Mouse (Mus musculus) spleen, embryonic (tissue): ENCODE measurements at regions not wholly inside any gene's neighbourhood (a gene's known extent, or its start where the extent isn't known, plus 50 kb on each side); places are given as distances from the start of the nearest gene placed in this dataset.

Experiments
- CTCF ChIA-PET: fragments of 350-600 bp; sonication (Branson Sonifier 250); formaldehyde crosslinking; loops from one replicate; lab custom pipeline; 2022; lab: Charles Lee

DNA sequence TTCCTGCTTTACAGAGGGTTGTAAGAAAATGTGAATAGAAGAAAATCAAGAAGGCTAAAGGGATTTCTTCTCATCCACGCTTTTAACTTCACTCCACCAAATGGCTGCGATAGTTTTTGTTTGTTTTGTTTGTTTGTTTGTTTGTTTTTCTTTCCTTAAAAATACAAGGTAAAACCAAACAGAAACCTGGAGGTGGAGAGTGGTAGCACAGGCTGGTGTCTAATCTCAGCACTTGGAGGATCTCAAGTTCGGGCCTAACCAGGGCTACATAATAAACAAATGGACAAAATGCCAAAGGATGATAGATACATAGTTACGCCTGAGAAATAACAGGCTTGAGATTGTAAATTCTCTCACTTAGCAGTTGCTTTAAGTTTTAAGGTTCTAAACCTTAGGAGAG, 50.8 kb upstream of the Mboat1 start:
- CTCF ChIA-PET: no interaction called here

DNA sequence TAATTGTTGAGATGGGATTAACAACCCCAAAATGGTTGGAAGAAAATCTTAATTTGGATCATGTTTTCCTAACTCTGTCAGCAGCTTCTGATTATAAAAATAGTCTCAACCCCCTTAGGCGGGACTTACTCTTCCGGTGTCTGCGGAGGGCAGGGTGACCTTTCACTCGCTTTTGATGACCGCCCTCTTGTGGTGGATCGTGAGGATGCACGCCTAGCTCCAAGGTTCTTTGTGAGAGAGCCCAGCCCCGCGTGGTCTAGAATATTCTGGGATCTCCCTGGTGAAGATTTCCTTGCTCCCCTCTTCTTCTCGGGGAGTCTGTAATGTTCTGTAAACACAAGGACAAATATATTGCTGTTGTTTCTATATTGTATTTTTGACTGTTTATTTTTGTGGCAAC, 51.3 kb upstream of the Mboat1 start:
- CTCF ChIA-PET: no interaction called here

DNA sequence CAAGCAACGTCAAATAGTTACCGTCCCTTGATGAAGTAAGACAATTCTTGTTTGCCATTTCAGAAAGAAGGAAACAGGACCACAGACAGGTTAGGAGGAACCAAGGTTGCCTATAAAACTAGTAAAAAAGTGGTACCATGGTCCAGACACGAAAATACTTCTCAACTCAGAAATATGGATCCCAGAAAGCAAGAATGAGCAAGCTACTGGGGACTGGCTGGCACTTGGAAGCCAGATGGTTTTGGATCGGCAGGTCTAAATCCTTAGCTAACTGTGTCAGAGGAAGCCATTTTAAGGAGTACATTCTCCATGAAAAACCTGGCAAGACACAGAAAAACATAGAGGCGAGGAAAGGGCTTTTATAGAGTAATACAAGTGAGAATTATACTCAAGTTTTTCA, 51.9 kb upstream of the Mboat1 start:
- CTCF ChIA-PET: no interaction called here

DNA sequence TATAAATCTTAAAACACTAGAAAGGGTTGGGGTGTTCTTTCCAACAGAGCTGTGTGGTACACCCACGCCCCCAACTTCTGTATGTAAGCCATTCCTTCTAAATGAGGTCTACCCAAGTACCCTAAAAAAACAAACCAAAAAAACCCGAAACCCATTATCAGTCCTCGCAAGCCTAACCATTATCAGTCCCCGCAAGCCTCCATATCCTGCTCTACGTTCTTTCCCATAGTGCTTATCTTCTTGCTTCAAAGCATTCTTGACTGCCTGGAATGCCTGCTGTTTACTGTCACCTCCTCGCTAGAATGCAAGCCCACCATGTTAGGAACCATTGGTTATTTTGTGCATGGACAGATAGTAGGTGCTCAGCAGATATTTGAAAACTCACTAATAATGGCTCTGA, 52.3 kb upstream of the Mboat1 start:
- CTCF ChIA-PET: no interaction called here

DNA sequence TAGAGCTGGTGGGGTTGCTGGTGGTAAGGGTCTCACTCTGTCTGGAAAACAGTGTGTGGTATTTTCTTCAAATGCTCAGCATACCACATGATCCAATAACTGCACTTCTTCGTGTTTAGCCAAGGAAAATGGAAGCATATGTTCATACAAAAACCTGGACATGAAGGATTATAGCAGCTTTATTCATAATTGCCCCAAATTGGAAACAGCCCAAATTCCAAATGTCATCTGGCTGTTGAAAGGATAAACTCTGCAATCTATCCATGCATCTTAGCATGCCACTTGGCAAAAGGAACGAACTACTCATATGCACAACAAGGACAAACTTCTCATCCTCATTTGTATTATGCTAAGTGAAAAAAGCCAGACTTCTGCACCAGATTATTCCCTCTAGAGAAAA, 53.5 kb upstream of the Mboat1 start:
- CTCF ChIA-PET: no interaction called here

DNA sequence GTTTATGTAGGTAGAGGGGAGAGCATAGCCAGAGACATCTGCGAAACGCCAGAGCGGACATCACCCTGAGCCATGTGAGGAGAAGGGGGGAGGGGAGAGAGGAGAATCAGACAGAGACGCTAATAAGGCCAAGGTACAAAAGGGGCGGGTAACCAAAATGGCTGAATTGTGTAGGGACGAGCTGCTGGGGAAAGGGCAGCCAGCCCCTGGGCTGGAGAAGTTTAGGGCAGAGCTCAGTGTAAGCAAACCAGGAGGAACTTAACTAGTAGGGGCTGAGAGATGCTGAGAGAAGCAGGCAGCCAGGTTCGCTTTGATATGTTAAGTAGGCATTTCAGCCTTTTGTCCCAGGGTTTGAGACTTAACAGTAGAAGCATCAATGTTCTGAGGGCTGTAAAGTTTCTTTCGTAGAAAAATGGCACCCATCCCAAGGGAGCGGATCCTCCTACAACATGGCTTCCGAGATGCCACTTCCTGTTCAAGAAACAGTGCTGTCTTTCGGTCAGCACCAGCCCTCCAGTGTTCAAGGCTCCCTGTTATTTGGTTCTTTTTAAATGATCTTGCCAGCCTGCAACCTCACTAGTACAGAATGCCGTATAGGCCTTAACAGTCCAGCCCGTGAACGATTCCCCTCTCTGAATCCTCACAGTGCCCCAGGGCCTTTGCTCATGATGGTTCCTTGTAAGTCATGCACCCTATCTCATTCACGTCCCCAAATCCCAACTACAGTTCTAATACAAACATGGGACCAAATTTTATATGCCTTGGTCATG, 55.4 kb upstream of the Mboat1 start:
- CTCF ChIA-PET: no interaction called here

DNA sequence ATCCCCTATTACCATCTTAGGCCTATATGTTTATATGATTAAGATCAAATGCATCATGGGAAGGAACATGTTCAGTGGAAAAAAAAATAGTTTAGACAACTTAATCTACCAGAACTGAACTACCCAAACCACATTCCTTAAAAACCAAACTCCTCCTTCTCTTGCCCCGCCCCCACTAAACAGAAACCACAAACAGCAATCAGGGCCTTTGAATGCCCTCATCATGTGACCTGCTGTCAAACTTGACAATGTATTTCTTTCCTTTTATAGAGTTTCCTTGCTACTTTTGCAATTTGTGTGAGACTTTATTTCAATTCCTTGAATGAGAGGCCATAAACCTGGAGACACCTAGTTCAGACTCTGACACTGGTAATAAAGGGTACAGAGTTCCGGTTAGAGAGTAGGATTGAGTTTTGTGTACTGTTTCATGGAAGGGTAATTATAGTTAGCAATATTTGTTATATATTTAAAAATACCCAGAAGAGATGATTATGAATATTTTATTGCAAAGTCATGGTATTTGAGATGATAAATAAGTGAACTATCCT, 61.7 kb upstream of the Mboat1 start:
- CTCF ChIA-PET: no interaction called here

DNA sequence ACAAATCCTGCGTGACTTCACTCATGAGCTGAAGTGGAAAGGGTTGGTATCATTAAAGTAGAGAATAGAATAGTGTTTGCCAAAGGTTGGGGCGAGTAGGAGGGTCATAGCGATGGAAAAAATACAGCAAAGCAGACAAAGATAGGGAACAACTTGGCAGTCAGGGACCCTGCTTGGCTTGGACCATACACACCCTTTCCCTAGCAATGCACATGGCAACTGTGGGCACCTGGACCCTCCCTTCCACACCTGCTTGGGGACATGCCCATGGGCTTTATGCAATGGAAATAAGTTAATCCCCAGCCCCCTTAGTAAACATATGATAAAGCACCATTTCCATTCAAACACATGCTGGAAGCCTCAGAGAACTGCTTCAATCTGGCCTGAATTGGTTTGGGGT, 62.2 kb upstream of the Mboat1 start:
- CTCF ChIA-PET: no interaction called here

DNA sequence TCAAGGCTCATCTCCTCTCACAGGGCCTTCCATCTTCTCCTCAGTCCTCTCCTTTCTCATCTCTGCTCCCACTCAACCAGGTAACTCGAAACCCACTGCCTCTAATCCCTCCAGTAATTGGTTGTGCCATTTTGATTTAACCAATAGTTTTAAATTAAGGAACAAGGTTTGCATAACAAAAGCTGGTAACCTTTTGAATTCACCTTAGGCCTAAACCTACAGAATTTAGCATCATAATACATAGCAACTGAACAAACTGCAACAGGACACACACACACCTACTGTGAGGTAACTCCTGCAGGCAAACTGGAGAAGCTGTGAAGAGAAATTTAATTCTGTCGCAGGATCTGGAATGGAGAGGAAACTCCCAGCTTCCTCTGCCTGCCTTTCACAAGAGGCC, 66.9 kb upstream of the Mboat1 start:
- CTCF ChIA-PET: no interaction called here

DNA sequence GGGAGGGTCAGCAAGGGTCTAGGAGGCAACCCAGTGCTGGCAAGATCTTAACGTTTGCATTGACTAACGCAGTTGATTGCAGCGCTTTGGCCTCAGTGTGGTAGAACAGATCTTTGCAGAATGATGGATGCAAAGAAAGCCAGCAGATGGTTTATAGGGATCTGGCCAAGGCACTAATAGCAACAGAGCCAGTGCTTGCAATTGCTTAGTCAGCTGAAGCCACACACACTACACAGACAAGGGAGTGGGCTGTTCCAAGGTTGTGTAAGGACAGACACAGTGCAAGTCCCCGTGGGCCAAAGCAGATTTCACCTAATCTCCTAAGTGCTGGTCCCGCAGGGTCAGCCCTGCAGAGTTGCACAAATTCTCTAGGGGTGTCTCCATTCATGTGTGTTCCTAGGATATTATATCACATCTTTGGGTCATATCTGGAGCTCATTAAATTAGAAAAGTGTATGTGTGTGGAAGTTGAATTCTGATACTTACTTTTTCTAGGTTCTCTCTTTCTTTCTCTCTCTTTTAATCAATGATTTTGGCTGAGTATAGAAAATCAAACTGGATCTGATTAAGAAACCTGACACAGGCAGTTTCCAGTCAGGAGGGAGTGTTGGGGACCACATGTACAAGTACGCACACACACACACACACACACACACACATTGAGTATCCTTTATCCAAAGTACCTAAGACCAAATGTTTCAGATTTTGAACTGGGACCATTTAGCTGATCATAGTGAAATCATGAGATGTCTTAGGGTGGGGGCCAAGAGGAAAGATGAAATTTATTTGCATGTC, 68.5 kb upstream of the Mboat1 start:
- CTCF ChIA-PET: no interaction called here

DNA sequence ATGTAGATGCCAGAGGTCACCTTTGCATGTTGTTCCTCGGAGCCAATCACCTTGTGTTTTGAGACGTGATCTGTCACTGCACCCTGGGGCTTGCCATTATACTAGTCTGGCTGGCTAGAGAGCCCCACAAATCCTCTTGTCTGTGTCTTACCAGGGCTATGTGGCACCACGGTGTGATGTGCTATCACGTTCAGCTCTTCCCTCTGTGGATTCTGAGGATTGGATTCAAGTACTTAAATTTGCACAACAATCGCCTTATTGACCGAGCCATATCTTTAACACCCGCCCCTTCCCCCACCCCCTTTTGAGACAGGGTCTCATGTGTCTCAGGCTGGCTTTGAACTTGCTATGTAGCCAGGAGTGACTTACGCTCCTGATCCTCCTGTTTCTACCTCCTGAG, 70.8 kb upstream of the Mboat1 start:
- CTCF ChIA-PET: no interaction called here

DNA sequence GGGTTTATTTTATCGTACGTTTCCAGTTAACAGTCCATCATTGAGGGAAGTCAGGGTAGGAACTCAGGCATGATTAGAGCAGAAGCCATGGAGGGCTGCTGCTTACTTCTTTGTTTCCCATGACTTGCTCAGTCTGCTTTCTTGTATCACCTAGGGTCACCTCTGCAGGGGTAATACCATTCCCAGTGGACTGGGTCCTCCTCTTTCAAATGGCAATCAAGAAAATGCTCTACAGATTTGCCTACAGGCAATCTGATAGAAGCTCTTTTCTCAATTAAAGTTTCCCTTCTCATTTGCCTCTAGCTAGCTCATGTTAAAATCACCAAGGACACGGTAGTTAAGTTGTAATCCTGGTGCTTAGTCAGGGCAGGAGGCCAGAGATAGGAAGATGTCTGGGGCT, 72.5 kb upstream of the Mboat1 start:
- CTCF ChIA-PET: no interaction called here

DNA sequence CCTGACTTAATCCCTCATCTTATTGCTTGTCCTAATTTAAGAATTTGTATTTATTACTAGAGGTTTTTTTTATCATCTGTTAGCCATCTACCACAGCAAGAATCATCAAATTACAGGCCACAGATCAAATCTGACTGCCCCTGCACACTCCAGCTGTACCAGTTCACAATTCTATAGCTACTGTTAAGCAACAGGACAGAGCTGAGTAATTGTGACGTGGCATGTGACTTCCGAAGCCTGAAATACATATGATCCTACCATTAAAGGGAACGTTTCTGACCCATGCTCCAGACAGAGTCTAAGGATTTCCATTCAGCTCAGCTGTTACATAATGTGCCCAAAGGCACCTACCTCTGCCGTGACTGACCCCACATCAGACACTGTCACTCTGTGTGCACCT, 74.0 kb upstream of the Mboat1 start:
- CTCF ChIA-PET: no interaction called here

DNA sequence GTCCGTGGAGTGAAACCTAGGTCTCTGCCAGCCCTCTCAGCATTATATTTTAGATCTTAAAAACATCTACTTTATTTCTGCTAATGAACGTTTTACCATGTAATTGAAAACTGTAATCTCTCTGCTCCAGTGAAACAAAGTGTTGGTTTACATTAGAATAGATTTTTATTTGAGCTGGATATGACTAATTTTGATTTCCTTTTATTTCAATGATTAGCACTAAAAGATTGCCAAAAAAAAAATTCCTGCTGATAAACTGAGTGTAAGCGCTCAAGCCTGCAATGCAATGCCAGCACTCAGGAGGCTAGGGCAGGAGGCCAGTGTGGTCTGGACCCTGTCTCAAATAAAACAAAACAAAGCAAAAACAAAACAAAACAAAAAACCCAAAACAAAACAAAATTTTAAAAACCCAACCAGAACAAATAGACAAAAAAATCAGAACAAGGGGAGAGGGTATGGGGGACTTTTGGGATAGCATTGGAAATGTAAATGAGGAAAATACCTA, 69.3 kb upstream of the E2f3 start:
- CTCF ChIA-PET: no interaction called here

DNA sequence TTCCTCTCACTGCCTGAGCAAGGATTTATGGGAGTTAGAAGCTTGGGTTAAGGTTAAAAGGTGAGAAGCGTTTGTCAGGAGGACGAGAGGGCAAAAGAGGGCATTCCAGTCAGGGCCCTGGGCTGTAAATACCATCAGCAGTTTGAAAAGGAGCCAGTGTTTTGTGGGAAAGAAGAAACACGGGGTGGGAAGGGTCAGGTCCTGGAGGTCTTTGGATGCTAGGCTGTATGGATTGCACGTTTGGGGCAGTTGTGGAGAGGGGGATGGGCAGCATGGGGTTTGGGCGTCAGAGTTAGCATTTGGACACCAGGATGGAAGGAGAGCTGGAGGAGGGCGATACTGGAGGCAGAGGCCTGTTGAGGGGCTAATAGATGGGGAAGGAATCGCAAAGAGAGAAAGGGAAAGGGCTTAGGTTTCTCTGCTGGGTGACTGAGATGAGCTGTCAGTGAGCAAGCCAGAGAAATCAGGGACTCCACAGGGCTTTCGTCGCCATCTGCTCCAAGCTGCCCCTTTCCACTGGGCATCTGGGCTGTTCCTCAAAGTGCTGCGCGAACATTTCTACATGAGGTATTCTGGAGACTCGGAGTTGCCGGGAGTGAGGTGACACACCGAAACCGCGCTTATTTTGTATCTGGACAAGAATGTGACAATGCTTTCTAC, 66.2 kb upstream of the E2f3 start:
- CTCF ChIA-PET: no interaction called here

DNA sequence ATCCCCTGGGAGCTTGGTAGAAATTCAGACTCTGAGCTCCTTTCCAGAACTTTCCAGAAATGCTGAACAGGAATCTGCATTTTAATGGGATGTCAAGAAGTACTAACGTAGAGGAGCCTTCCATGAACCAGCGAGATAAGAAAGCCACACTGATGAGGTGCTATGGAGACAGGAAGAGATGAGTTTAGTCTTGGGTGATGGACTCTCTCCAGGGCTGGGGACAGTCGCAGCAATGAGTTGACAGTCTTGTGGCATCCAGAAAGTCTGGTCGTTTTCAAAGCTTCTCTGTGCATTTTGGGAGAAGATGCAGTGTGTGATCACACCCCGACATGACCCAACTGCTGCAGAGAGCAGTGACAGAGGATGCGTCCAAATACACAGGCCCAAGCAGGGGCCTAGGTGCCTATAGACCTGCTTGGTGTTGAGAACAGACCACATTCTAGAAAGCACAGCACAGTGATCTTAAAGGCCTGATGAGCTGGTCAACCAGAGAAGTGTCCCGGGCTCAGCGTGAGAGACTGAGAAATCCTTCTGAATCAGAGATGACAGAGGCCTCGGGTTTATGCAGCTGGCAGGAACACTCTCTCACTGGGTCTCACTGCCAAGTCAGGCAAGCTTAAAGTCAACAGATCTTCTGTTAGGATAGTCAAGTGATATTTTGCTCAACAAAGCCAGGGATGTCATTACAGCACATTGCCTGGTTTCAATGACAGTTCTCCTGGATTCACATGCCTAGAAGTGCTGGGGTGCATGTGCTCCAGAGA, 65.1 kb upstream of the E2f3 start:
- CTCF ChIA-PET: interaction anchor here (0.7 kb wide), 2 partner anchors 352 to 1142 kb away, joined by 3 to 19 read pairs; no protein-coding TSS in a partner anchor

DNA sequence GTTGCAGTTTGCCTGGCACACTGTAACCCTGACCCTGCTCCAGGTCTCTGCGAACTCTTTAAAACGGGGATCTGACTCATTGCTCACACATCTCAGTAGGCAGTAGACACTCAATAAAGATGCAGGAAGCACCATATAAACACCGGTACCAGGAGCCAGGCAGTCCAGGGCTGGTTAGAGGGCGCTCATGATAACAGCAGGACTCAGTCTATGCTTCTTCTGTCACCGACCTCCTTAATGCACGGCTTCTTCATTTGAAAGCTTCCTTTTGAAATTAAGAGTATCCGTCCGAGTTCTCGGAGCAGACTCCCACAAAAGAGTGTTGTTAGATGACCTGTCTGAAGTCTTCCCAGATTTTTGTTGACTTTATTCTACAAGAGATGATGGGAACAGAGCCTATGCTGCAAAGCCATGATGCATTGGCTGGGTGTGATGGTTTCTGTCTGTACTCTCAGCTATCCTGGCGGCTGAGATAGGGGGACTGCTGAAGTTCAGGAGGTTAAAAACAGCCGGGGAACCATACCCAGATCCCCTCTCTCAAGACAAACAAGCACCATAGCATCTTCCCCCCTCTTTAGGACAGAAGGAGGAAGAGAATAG, 62.5 kb upstream of the E2f3 start:
- CTCF ChIA-PET: no interaction called here

DNA sequence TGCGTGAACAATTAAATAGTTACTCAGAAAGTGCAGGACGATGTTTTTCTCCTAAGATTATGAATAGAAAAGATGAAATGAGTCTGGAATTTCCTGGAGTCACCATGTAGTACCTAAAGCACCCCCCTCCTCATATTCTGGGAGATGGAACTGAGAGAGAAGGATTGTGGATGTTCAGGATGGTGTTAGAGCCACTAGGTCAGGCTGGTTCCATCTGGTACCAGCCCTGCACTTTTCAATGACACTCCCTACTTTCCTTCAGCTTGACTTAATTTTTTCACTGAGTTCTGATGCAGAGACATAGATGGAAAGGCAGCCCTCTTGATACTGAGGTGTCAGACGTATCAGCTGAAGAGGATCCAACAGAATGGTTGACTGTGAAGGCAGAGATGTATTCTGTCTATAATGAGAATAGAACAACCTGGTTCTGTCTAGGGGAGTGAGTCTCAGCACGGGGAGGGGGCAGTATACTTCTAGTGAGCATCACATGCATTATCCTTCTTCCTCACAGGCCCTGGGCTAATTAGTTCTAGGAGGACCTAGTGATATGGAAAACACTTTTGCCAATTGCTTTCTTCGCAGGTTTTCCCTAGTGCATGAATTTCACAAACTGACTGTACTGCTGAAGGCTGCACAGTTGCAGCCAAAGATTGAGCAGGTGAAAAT, 60.8 kb upstream of the E2f3 start:
- CTCF ChIA-PET: no interaction called here

DNA sequence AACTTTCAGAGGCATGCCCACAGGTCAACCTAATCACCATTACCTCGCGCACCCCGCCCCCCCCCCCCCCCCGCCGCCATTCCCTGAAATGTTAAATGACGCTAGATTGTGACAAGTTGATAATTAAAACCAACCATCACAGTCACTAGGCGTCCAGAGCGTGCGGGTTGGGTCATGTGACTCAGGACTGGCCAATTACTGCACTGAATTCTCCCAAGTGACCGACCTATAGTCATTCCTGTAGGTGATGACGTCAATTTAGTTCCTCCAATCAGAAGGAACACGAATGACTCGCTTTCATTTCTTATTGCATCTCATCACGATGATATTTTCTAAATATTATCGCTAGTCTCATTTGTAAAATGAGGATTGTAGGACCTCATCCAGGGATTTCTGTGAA, 60.2 kb upstream of the E2f3 start:
- CTCF ChIA-PET: interaction anchor here (0.7 kb wide), 1 partner anchor 228 kb away, joined by 3 read pairs; no protein-coding TSS in a partner anchor

DNA sequence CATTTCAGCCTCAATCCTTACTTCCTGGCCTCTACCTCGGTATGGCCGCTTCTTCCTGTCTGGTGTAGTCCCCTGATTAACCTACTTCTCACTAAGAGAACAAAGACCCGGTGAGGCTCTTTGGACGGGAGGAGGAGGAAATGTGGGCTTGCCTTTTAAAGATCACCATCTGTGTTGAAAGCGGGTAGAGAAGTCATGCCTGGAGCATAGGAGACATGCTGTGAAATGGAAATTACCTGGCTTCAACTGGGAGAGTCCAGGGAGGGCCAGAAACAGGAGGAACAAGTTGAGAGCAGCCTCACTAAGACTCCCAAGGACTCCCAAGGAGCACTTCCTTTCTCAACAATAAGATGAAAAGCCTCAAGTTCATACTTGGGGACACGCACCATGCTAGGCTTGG, 59.4 kb upstream of the E2f3 start:
- CTCF ChIA-PET: interaction anchor here (0.7 kb wide), 1 partner anchor 227 kb away, joined by 3 read pairs; no protein-coding TSS in a partner anchor
